ENCODE assay signal across 11 mouse cellular contexts in genomic region chr4:129194280-129194679, GRCm38 (mm10). TPM values are rescaled to one million over a fixed set of nuclear protein-coding genes. Genes with fewer than 3 reads are reported as not detected.
"Had no signal": no experiment of that assay in that cellular context is flagged by ENCODE, and none has a peak within 500 bp of the region (broad histone marks: within the 10 kb centered on the region; RNA-seq: fewer than 3 reads in every experiment).

No protein-coding gene starts in this region.

- H3K27ac ChIP-seq: layer of hippocampus, adult 2 months; limb, embryonic 12.5 days; midbrain, embryonic 13.5 days had no signal

- H3K4me3 ChIP-seq: layer of hippocampus, adult 2 months; limb, embryonic 12.5 days; midbrain, embryonic 13.5 days had no signal

- H3K9me3 ChIP-seq: limb, embryonic 12.5 days; midbrain, embryonic 13.5 days had no signal

- H3K27me3 ChIP-seq: limb, embryonic 12.5 days; midbrain, embryonic 13.5 days had no signal

- DNase-seq: kidney, adult 18-20 months; kidney, postnatal 10 days; kidney, postnatal 4 days; right cerebral cortex, postnatal 14 days; thymus, adult 18-20 months; thymus, postnatal 14 days had no signal

- H3K9ac ChIP-seq: limb, embryonic 12.5 days; midbrain, embryonic 13.5 days had no signal

- H3K4me2 ChIP-seq: limb, embryonic 12.5 days; liver, embryonic 11.5 days; midbrain, embryonic 13.5 days had no signal

RNA-seq across cellular contexts. Expression of gene Fndc5, which starts 57.5 kb away (rescaled TPM):
- total RNA-seq: megakaryocyte progenitor cell, adult 5-6 weeks had no signal
